Mouse (Mus musculus): ENCODE data around the gene Nr5a1. TPM values are rescaled to one million over a fixed set of nuclear protein-coding genes. Genes with fewer than 3 reads are reported as not detected.
A peak's percentile ranks its signal among the peaks of the same experiment; 100 is the strongest.

Nr5a1 gene
- polyA plus RNA-seq, 1 experiment from 2014 or later: 0.04 TPM

GRCm38 (mm10) chr2:38722076-38722475 is 7.7 kb upstream of the Nr5a1 start:
- no peaks in the 10 kb centered on the region for H3K36me3 ChIP-seq (ENCODE audit: control insufficient read depth, insufficient read depth, low read length)
- no peak overlapping the region for H3K4me3 ChIP-seq (ENCODE audit: low read depth, low read length)
- no peak overlapping the region for H3K4me2 ChIP-seq
- DNase-seq (ENCODE audit: low spot score, missing footprints): no peak
- ATAC-seq (ENCODE audit: low FRiP score): no peak
- 39% methylated on average over 4 of the region's 4 CpGs for WGBS
- H3K9ac ChIP-seq (ENCODE audit: low read length): no peak overlapping the region
- H3K27me3 ChIP-seq (ENCODE audit: control insufficient read depth, insufficient read depth, low read length): no peaks in the 10 kb centered on the region
- 0 out of 2 replicates have a peak, but pooled peaks cover 2% of the 10 kb centered on the region for H3K4me1 ChIP-seq (ENCODE audit: control insufficient read depth, insufficient read depth, low read length)
- no peaks in the 10 kb centered on the region for H3K9me3 ChIP-seq (ENCODE audit: control insufficient read depth, low read length)
- no peak overlapping the region for H3K27ac ChIP-seq (ENCODE audit: low read depth, low read length)

DNA sequence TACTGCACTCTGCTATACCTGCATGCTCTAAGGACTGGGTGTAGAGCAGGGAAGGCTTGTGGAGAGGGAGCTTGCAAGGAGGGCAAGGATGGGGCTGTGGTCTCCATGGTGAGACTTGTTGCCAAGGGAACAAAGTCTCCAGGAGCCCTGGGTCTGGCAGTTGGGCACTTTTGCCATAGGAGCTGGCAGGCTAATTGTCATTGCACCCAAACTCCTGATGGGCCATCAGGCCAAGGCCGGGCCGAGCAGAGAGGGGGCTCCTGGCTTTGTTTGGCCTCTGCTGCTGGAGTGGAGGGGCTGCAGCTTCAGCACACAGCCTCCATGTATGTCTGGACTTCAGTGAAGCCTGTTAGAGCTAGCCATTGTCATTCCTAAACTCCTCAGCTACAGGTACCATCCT is 6.3 kb upstream of the Nr5a1 start:
- Histone ChIP-seq H3K27me3 (ENCODE audit: control insufficient read depth, insufficient read depth, low read length) (no peaks in the 10 kb centered on the region), H3K4me1 (ENCODE audit: control insufficient read depth, insufficient read depth, low read length) (0 out of 2 replicates have a peak, but pooled peaks cover 2% of the 10 kb centered on the region), H3K27ac (ENCODE audit: low read depth, low read length) (no peak overlapping the region), H3K9me3 (ENCODE audit: control insufficient read depth, low read length) (no peaks in the 10 kb centered on the region), H3K9ac (ENCODE audit: low read length) (no peak overlapping the region), H3K36me3 (ENCODE audit: control insufficient read depth, insufficient read depth, low read length) (no peaks in the 10 kb centered on the region), H3K4me3 (ENCODE audit: low read depth, low read length) (no peak overlapping the region), H3K4me2 (no peak overlapping the region)
- WGBS: 48% methylated on average over 2 of the region's 2 CpGs
- DNase-seq (ENCODE audit: low spot score, missing footprints) (no peak), ATAC-seq (ENCODE audit: low FRiP score) (no peak)

- peaks cover 3% of the 10 kb centered on the region; the same call in 1 of the 2 replicates for H3K27me3 ChIP-seq (ENCODE audit: control insufficient read depth, insufficient read depth, low read length)
These were observed 5.0 kb upstream of the Nr5a1 start for GRCm38 (mm10) chr2:38719354-38719753.

GRCm38 (mm10) chr2:38718676-38719075 is 4.3 kb upstream of the Nr5a1 start:
- Histone ChIP-seq H3K27ac (ENCODE audit: low read depth, low read length) (no peak overlapping the region), H3K36me3 (ENCODE audit: control insufficient read depth, insufficient read depth, low read length) (no peaks in the 10 kb centered on the region), H3K4me3 (ENCODE audit: low read depth, low read length) (no peak overlapping the region), H3K9ac (ENCODE audit: low read length) (no peak overlapping the region), H3K4me1 (ENCODE audit: control insufficient read depth, insufficient read depth, low read length) (no peaks in the 10 kb centered on the region), H3K27me3 (ENCODE audit: control insufficient read depth, insufficient read depth, low read length) (peaks cover 9% of the 10 kb centered on the region), H3K4me2 (no peak overlapping the region), H3K9me3 (ENCODE audit: control insufficient read depth, low read length) (no peaks in the 10 kb centered on the region)
- no peak for DNase-seq (ENCODE audit: low spot score, missing footprints)
- no peak for ATAC-seq (ENCODE audit: low FRiP score)
- WGBS: 69% methylated on average over 8 of the region's 8 CpGs

More at GRCm38 (mm10) chr2:38719354-38719753, 5.0 kb upstream of the Nr5a1 start:
- no peaks in the 10 kb centered on the region for H3K36me3 ChIP-seq (ENCODE audit: control insufficient read depth, insufficient read depth, low read length)
- no peaks in the 10 kb centered on the region for H3K9me3 ChIP-seq (ENCODE audit: control insufficient read depth, low read length)
- no peak overlapping the region for H3K4me3 ChIP-seq (ENCODE audit: low read depth, low read length)
- no peak overlapping the region for H3K27ac ChIP-seq (ENCODE audit: low read depth, low read length)
- H3K4me1 ChIP-seq (ENCODE audit: control insufficient read depth, insufficient read depth, low read length): no peaks in the 10 kb centered on the region
- H3K9ac ChIP-seq (ENCODE audit: low read length): no peak overlapping the region
- ATAC-seq (ENCODE audit: low FRiP score): no peak
- no peak for DNase-seq (ENCODE audit: low spot score, missing footprints)
- H3K4me2 ChIP-seq: no peak overlapping the region
- WGBS: 79% methylated on average over 6 of the region's 6 CpGs

- Histone ChIP-seq H3K9ac (ENCODE audit: low read length) (no peak overlapping the region), H3K27me3 (ENCODE audit: control insufficient read depth, insufficient read depth, low read length) (peaks cover 22% of the 10 kb centered on the region), H3K4me3 (ENCODE audit: low read depth, low read length) (no peak overlapping the region), H3K4me2 (no peak overlapping the region), H3K9me3 (ENCODE audit: control insufficient read depth, low read length) (no peaks in the 10 kb centered on the region), H3K27ac (ENCODE audit: low read depth, low read length) (no peak overlapping the region), H3K36me3 (ENCODE audit: control insufficient read depth, insufficient read depth, low read length) (no peaks in the 10 kb centered on the region), H3K4me1 (ENCODE audit: control insufficient read depth, insufficient read depth, low read length) (no peaks in the 10 kb centered on the region)
- ATAC-seq (ENCODE audit: low FRiP score): no peak
- DNase-seq (ENCODE audit: low spot score, missing footprints): no peak
- WGBS: 79% methylated on average over 2 of the region's 2 CpGs
These were observed 3.1 kb upstream of the Nr5a1 start for GRCm38 (mm10) chr2:38717436-38717835.

- Histone ChIP-seq H3K9ac (ENCODE audit: low read length) (no peak overlapping the region), H3K27me3 (ENCODE audit: control insufficient read depth, insufficient read depth, low read length) (peaks cover 60% of the 10 kb centered on the region), H3K36me3 (ENCODE audit: control insufficient read depth, insufficient read depth, low read length) (no peaks in the 10 kb centered on the region), H3K4me2 (no peak overlapping the region), H3K4me1 (ENCODE audit: control insufficient read depth, insufficient read depth, low read length) (peaks cover 18% of the 10 kb centered on the region), H3K4me3 (ENCODE audit: low read depth, low read length) (no peak overlapping the region), H3K9me3 (ENCODE audit: control insufficient read depth, low read length) (no peaks in the 10 kb centered on the region), H3K27ac (ENCODE audit: low read depth, low read length) (no peak overlapping the region)
- DNase-seq (ENCODE audit: low spot score, missing footprints) (peak; percentile 81), ATAC-seq (ENCODE audit: low FRiP score) (no peak)
- WGBS: 66% methylated on average over 3 of the region's 3 CpGs
These were observed 746 bp downstream of the Nr5a1 start for GRCm38 (mm10) chr2:38713596-38713995.

GRCm38 (mm10) chr2:38712769-38713125 is 1.6 kb downstream of the Nr5a1 start:
- no peaks in the 10 kb centered on the region for H3K9me3 ChIP-seq (ENCODE audit: control insufficient read depth, low read length)
- DNase-seq (ENCODE audit: low spot score, missing footprints): no peak
- WGBS: 15% methylated on average over 10 of the region's 11 CpGs

GRCm38 (mm10) chr2:38712076-38712768 is 2.1 kb downstream of the Nr5a1 start:
- Histone ChIP-seq H3K4me2 (peak overlapping the region; percentile 42), H3K9me3 (ENCODE audit: control insufficient read depth, low read length) (no peaks in the 10 kb centered on the region), H3K27ac (ENCODE audit: low read depth, low read length) (no peak overlapping the region), H3K27me3 (ENCODE audit: control insufficient read depth, insufficient read depth, low read length) (peaks cover 73% of the 10 kb centered on the region), H3K9ac (ENCODE audit: low read length) (no peak overlapping the region), H3K4me1 (ENCODE audit: control insufficient read depth, insufficient read depth, low read length) (peaks cover 18% of the 10 kb centered on the region), H3K36me3 (ENCODE audit: control insufficient read depth, insufficient read depth, low read length) (no peaks in the 10 kb centered on the region), H3K4me3 (ENCODE audit: low read depth, low read length) (peak overlapping the region; percentile 24)
- DNase-seq (ENCODE audit: low spot score, missing footprints) (peak; percentile 92), ATAC-seq (ENCODE audit: low FRiP score) (0 out of 2 replicates have a peak, but pooled peaks have one; percentile 22)
- 3% methylated on average over 50 of the region's 58 CpGs for WGBS

More at GRCm38 (mm10) chr2:38712769-38713125, 1.6 kb downstream of the Nr5a1 start:
- no peak overlapping the region for H3K9ac ChIP-seq (ENCODE audit: low read length)
- no peak for ATAC-seq (ENCODE audit: low FRiP score)
- no peaks in the 10 kb centered on the region for H3K36me3 ChIP-seq (ENCODE audit: control insufficient read depth, insufficient read depth, low read length)
- H3K4me2 ChIP-seq: no peak overlapping the region
- no peak overlapping the region for H3K27ac ChIP-seq (ENCODE audit: low read depth, low read length)
- peaks cover 18% of the 10 kb centered on the region for H3K4me1 ChIP-seq (ENCODE audit: control insufficient read depth, insufficient read depth, low read length)
- peaks cover 69% of the 10 kb centered on the region for H3K27me3 ChIP-seq (ENCODE audit: control insufficient read depth, insufficient read depth, low read length)
- no peak overlapping the region for H3K4me3 ChIP-seq (ENCODE audit: low read depth, low read length)

DNA sequence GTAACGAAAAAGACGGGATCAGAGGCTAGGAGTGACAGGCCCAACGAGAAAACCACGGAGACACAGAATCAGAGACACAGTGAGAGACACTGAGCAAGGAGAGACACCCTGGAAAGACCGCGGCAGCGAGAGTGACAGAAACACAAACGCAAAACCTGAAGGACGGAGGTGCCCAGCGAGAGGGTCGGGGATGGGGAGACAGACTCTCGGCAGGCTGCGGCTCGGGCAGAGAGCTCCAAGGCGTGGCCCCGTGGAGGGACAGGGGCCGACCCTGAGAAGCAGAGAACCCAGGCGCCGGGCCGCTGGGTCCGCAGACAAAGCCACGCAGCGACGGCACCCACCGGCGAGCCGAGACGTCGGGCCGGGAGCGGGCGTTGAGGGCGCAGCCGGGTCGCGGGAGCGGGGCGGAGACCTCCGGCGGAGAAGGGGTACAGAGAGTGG is 2.9 kb downstream of the Nr5a1 start:
- peak; percentile 95 for DNase-seq (ENCODE audit: low spot score, missing footprints)
- H3K4me3 ChIP-seq (ENCODE audit: low read depth, low read length): peak overlapping the region; percentile 24
- H3K9ac ChIP-seq (ENCODE audit: low read length): no peak overlapping the region
- H3K27me3 ChIP-seq (ENCODE audit: control insufficient read depth, insufficient read depth, low read length): peaks cover 81% of the 10 kb centered on the region
- no peaks in the 10 kb centered on the region for H3K9me3 ChIP-seq (ENCODE audit: control insufficient read depth, low read length)
- ATAC-seq (ENCODE audit: low FRiP score): no peak
- H3K4me2 ChIP-seq: peak overlapping the region; percentile 42
- 1% methylated on average over 40 of the region's 40 CpGs for WGBS
- no peaks in the 10 kb centered on the region for H3K36me3 ChIP-seq (ENCODE audit: control insufficient read depth, insufficient read depth, low read length)
- no peak overlapping the region for H3K27ac ChIP-seq (ENCODE audit: low read depth, low read length)
- peaks cover 18% of the 10 kb centered on the region for H3K4me1 ChIP-seq (ENCODE audit: control insufficient read depth, insufficient read depth, low read length)
